Mouse (Mus musculus): ENCODE results near the gene Gm20843.
"Not testable (repeated sequence)": the region's sequence is repeated elsewhere in the genome, so short reads cannot be mapped to it uniquely, and the experiment has no call there.

Gene Gm20843

DNA sequence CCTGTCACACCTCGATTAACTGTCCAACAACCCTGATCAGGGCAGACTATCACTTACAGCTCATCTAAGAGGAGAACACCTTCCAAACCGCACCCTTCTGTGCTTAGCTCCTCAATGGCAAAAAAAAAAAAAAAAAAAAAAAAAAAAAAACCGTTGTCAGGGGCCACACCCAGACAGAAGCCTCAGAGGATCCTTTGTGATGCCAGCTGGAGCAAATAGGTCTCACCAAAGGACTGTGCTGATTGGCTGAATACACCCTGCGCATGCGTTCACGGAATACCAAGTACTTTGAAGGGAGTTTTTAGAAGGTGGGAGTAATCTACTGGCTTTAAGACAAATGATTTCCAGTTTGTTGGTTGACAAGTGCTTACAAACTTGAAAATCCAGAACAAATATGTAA, at the start of gene Gm20843:
Gene Gm20843 (minus strand): TSS at position 101 of the 400 bp plus-strand sequence.
- not testable (repeated sequence) for DNase-seq
